Mouse (Mus musculus): ENCODE results near the gene Gpam. TPM values are rescaled to one million over a fixed set of nuclear protein-coding genes. Genes with fewer than 3 reads are reported as not detected.

Gpam gene
- total and polyA plus RNA-seq, 3 experiments, result 8.8 to 12.5 (median 12.3) TPM

DNA sequence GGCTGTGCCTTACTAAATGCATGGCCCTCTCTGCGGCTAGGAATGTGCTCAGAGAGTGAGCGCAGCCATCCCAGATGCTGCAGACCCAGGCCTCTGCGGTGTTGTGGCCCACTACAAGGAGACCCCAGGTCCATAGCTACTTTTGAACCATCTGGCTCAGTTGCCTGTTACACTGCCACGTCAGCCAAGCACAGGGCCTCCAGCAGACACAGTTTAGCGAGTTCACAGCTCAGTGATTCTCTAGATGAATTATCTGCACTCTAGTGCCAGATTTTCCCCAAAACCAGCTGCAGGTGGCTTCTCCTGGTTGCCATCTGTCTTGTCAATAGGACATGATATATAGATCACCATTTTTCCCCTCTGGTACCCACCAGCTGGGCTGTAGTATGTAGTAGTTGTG, 69.6 kb downstream of the Gpam start:
- no peaks in the 10 kb centered on the region for H3K36me3 ChIP-seq (replicated peaks in 1 of 2; ENCODE audit: control insufficient read depth in 1 of 2, insufficient read depth in 1 of 2, low read length in 1 of 2)
- DNase-seq (ENCODE audit: extremely low read depth), result no peak
- peaks cover 16% of the 10 kb centered on the region for H3K9me3 ChIP-seq (replicated peaks; ENCODE audit: low read length)
- H3K9ac ChIP-seq (ENCODE audit: insufficient read depth, low read depth), result no peak overlapping the region
- no peak overlapping the region for H3K4me2 ChIP-seq (ENCODE audit: insufficient read depth, low read depth, poor library complexity, severe bottlenecking)
- no peak overlapping the region for H3K27ac ChIP-seq (ENCODE audit: insufficient read depth, low read depth)
- H3K4me1 ChIP-seq (ENCODE audit: control insufficient read depth in 1 of 2, insufficient read depth in 2 of 2), result peaks cover 6 to 15% of the 10 kb centered on the region in 2 experiments; a peak in 3 of 4 replicates
- TF ChIP-seq USF1 (IDR thresholded peaks at IDR 0.05; ENCODE audit: low read depth, low read length) (no peak), RCOR1 (conservative IDR thresholded peaks at IDR 0.05; ENCODE audit: low read depth, low read length) (no peak), GABPA (IDR thresholded peaks at IDR 0.05; ENCODE audit: insufficient replicate concordance, low read depth, low read length) (no peak), RAD21 (IDR thresholded peaks at IDR 0.05; ENCODE audit: low read depth, low read length) (no peak), MAX (IDR thresholded peaks at IDR 0.05; ENCODE audit: low read length) (no peak), SMC3 (IDR thresholded peaks at IDR 0.05; ENCODE audit: low read depth, low read length) (no peak), TCF12 (IDR thresholded peaks at IDR 0.05; ENCODE audit: low read depth, low read length) (no peak), JUN (IDR thresholded peaks at IDR 0.05; ENCODE audit: insufficient read depth, low read depth, low read length) (no peak), SIN3A (IDR thresholded peaks at IDR 0.05; ENCODE audit: low read length) (no peak), POLR2A (IDR thresholded peaks at IDR 0.05; ENCODE audit: low read depth, low read length) (no peak), KAT2A (IDR thresholded peaks at IDR 0.05; ENCODE audit: insufficient replicate concordance, low read length) (no peak), MEF2A (IDR thresholded peaks at IDR 0.05; ENCODE audit: borderline replicate concordance, low read depth, low read length) (no peak)
- H3K79me2 ChIP-seq (replicated peaks; ENCODE audit: control insufficient read depth, extremely low read depth, insufficient read depth, poor library complexity, severe bottlenecking), result no peaks in the 10 kb centered on the region
- no peak overlapping the region for H3K4me3 ChIP-seq (replicated peaks in 1 of 3; ENCODE audit: low read depth in 2 of 3, low read length in 2 of 3, poor library complexity in 1 of 3)
- no peaks in the 10 kb centered on the region for H3K27me3 ChIP-seq (replicated peaks)
- dilution Hi-C loops (cut with MboI; ENCODE audit: extremely low pct_ligation_motif_present, extremely low pct_unique_long_range_greater_than_20kb, low sequenced_read_pairs) (no loop called here), in situ Hi-C loops (cut with MboI; ENCODE audit: low pct_ligation_motif_present, low pct_unique_long_range_greater_than_20kb, low sequenced_read_pairs) (no loop called here)

- DNase-seq (ENCODE audit: extremely low read depth), result no peak
- Histone ChIP-seq H3K36me3 (replicated peaks in 1 of 2; ENCODE audit: control insufficient read depth in 1 of 2, insufficient read depth in 1 of 2, low read length in 1 of 2) (no peaks in the 10 kb centered on the region), H3K27ac (ENCODE audit: insufficient read depth, low read depth) (no peak overlapping the region), H3K4me1 (ENCODE audit: control insufficient read depth in 1 of 2, insufficient read depth in 2 of 2) (0 out of 4 replicates have a peak, but pooled peaks cover 0 to 3% of the 10 kb centered on the region in 2 experiments), H3K4me3 (replicated peaks in 1 of 3; ENCODE audit: low read depth in 2 of 3, low read length in 2 of 3, poor library complexity in 1 of 3) (no peak overlapping the region), H3K4me2 (ENCODE audit: insufficient read depth, low read depth, poor library complexity, severe bottlenecking) (no peak overlapping the region), H3K9me3 (replicated peaks; ENCODE audit: low read length) (peaks cover 16% of the 10 kb centered on the region), H3K27me3 (replicated peaks) (no peaks in the 10 kb centered on the region), H3K79me2 (replicated peaks; ENCODE audit: control insufficient read depth, extremely low read depth, insufficient read depth, poor library complexity, severe bottlenecking) (no peaks in the 10 kb centered on the region), H3K9ac (ENCODE audit: insufficient read depth, low read depth) (no peak overlapping the region)
- dilution Hi-C loops (cut with MboI; ENCODE audit: extremely low pct_ligation_motif_present, extremely low pct_unique_long_range_greater_than_20kb, low sequenced_read_pairs), result no loop called here
- peak; percentile 96 for TF ChIP-seq MAFK (IDR thresholded peaks at IDR 0.05; ENCODE audit: insufficient replicate concordance, low read length)
- TF ChIP-seq NRF1 (IDR thresholded peaks at IDR 0.05; ENCODE audit: low read depth, low read length), result no peak
- in situ Hi-C loops (cut with MboI; ENCODE audit: low pct_ligation_motif_present, low pct_unique_long_range_greater_than_20kb, low sequenced_read_pairs), result no loop called here
Measured at GRCm38 (mm10) chr19:55055634-55056269, 71.3 kb downstream of the Gpam start.
